Comparison of ENCODE assay signal across 24 mouse cellular contexts in the genomic region with DNA sequence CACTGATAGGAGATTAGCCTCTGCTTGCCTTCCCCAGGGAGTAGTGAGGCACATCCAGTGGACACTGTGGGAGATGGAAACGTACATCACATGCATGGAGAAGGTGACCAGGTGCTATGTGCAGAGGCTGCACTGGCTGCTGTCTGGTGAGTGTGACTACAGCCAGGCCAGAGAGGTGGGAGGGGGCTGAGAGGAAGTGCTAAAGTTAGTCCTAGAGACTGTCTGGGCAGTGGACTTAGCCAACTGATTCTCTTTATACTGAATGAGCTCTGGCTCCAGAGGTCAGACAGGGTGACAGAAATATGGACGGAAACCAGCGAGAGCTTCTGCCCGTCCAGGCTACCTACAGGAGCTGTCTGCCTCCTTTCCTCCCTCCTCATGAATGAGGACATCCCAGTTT. TPM values are rescaled to one million over a fixed set of nuclear protein-coding genes. Genes with fewer than 3 reads are reported as not detected.
"Had no signal": no experiment of that assay in that cellular context is flagged by ENCODE, and none has a peak within 500 bp of the region (broad histone marks: within the 10 kb centered on the region; RNA-seq: fewer than 3 reads in every experiment).

No protein-coding gene starts in this region.

- H3K4me3 ChIP-seq: midbrain, embryonic 10.5 days; midbrain, embryonic 12.5 days; midbrain, embryonic 15.5 days; neural tube, embryonic 12.5 days had no signal

- H3K4me1 ChIP-seq: midbrain, embryonic 10.5 days; midbrain, embryonic 12.5 days; midbrain, embryonic 15.5 days; neural tube, embryonic 12.5 days had no signal

- DNase-seq: lung, adult 18-20 months; lung, embryonic 14.5 days; lung, postnatal 10 days; lung, postnatal 4 days; right cerebral cortex, postnatal 14 days; spleen, adult 18-20 months; thymus, adult 18-20 months; thymus, postnatal 14 days; thymus, postnatal 36 days had no signal

- H3K9me3 ChIP-seq: midbrain, embryonic 10.5 days; midbrain, embryonic 12.5 days; midbrain, embryonic 15.5 days; neural tube, embryonic 12.5 days had no signal

- H3K9ac ChIP-seq: lung, embryonic 14.5 days; midbrain, embryonic 12.5 days; midbrain, embryonic 15.5 days; neural tube, embryonic 12.5 days had no signal

- H3K27me3 ChIP-seq: midbrain, embryonic 12.5 days; midbrain, embryonic 15.5 days; neural tube, embryonic 12.5 days had no signal

- H3K4me2 ChIP-seq: lung, embryonic 14.5 days; midbrain, embryonic 12.5 days; midbrain, embryonic 15.5 days; neural tube, embryonic 12.5 days had no signal

- ATAC-seq: midbrain, embryonic 15.5 days had no signal

- H3K36me3 ChIP-seq: midbrain, embryonic 10.5 days; midbrain, embryonic 12.5 days; midbrain, embryonic 15.5 days; neural tube, embryonic 12.5 days had no signal

- H3K27ac ChIP-seq: midbrain, embryonic 10.5 days; midbrain, embryonic 12.5 days; midbrain, embryonic 15.5 days; neural tube, embryonic 12.5 days had no signal

RNA-seq across cellular contexts. Expression of a gene that starts 16.6 kb away (rescaled TPM):
- total RNA-seq: megakaryocyte-erythroid progenitor cell, adult 5-6 weeks; midbrain, postnatal 0 days; monocyte, adult 5-6 weeks; neutrophil, adult 5-6 weeks had no signal
- polyA plus RNA-seq: liver, embryonic 16.5 days; lung, embryonic 14.5 days; lung, embryonic 16.5 days; midbrain, embryonic 10.5 days; midbrain, embryonic 12.5 days; midbrain, postnatal 0 days; neural tube, embryonic 12.5 days; neural tube, embryonic 14.5 days; small intestine, adult 2 months; stomach, embryonic 14.5 days; stomach, embryonic 16.5 days; thymus, postnatal 0 days had no signal

RNA-seq across cellular contexts. Expression of a gene that starts 56.4 kb away (rescaled TPM):
- total RNA-seq: megakaryocyte-erythroid progenitor cell, adult 5-6 weeks; monocyte, adult 5-6 weeks; neutrophil, adult 5-6 weeks had no signal
